27 mouse cellular contexts compared by ENCODE assay signal in genomic region chr12:77031448-77031847, GRCm38 (mm10).
A peak's percentile ranks its signal among the peaks of the same experiment; 100 is the strongest.
DNase-seq lines count a peak whose midpoint lies in the region; ATAC-seq and TF ChIP-seq lines count a peak whose summit lies in the region.
"Had no signal": no experiment of that assay in that cellular context is flagged by ENCODE, and none has a peak within 500 bp of the region (broad histone marks: within the 10 kb centered on the region; RNA-seq: fewer than 3 reads in every experiment).

No protein-coding gene starts in this region.

- TF ChIP-seq RAD21 in CH12.LX (IDR thresholded peaks at IDR 0.05; ENCODE audit: low read depth, low read length): peak; percentile 3

- no peak for ATAC-seq in stomach, postnatal 0 days (ENCODE audit: low FRiP score, low TSS enrichment)
- ATAC-seq: activated CD4-positive, CD25-positive, alpha-beta regulatory T cell, adult 4 months; forebrain, embryonic 14.5 days; forebrain, postnatal 0 days; hindbrain, postnatal 0 days; inflammation-experienced regulatory T-cells, adult 6 months had no signal

- no peak overlapping the region for H3K4me2 ChIP-seq in CH12.LX (ENCODE audit: insufficient read depth, low read depth, poor library complexity, severe bottlenecking)
- H3K4me2 ChIP-seq in stomach, postnatal 0 days (replicated peaks; ENCODE audit: low read depth): no peak overlapping the region
- H3K4me2 ChIP-seq: embryonic facial prominence, embryonic 12.5 days; embryonic facial prominence, embryonic 15.5 days; heart, embryonic 12.5 days; heart, embryonic 15.5 days; hindbrain, embryonic 14.5 days had no signal

- no peaks in the 10 kb centered on the region for H3K27me3 ChIP-seq in CH12.LX (replicated peaks)
- H3K27me3 ChIP-seq in stomach, postnatal 0 days (ENCODE audit: control insufficient read depth, insufficient read depth, low read length): no peaks in the 10 kb centered on the region
- H3K27me3 ChIP-seq: embryonic facial prominence, embryonic 12.5 days; embryonic facial prominence, embryonic 15.5 days; heart, embryonic 12.5 days; heart, embryonic 15.5 days had no signal

- intact Hi-C loops in gastrocnemius, adult 2 months (cut with DNase I): no loop called here
- intact Hi-C loops in gastrocnemius, postnatal 14 days (cut with DNase I; ENCODE audit: low total_unique reads): no loop called here

- H3K9ac ChIP-seq in CH12.LX (ENCODE audit: insufficient read depth, low read depth): no peak overlapping the region
- no peak overlapping the region for H3K9ac ChIP-seq in stomach, postnatal 0 days (ENCODE audit: low read length)
- H3K9ac ChIP-seq: embryonic facial prominence, embryonic 12.5 days; embryonic facial prominence, embryonic 15.5 days; forebrain, postnatal 0 days; heart, embryonic 12.5 days; heart, embryonic 15.5 days; hindbrain, embryonic 14.5 days had no signal

- H3K27ac ChIP-seq in gastrocnemius, adult 2 months: no peak overlapping the region
- H3K27ac ChIP-seq in layer of hippocampus, adult 2 months: no peak overlapping the region
- H3K27ac ChIP-seq in CH12.LX (ENCODE audit: insufficient read depth, low read depth): no peak overlapping the region
- no peak overlapping the region for H3K27ac ChIP-seq in stomach, postnatal 0 days (replicated peaks)
- H3K27ac ChIP-seq: embryonic facial prominence, embryonic 12.5 days; embryonic facial prominence, embryonic 15.5 days; heart, embryonic 15.5 days; hindbrain, embryonic 14.5 days; hindbrain, postnatal 0 days had no signal

- TF ChIP-seq EP300 in CH12.LX (IDR thresholded peaks at IDR 0.05; ENCODE audit: low read length): no peak
- TF ChIP-seq EP300 in stomach, postnatal 0 days (optimal IDR thresholded peaks at IDR 0.05): no peak

- DNase-seq in gastrocnemius, adult 2 months: no peak
- DNase-seq in gastrocnemius, postnatal 14 days: no peak
- DNase-seq in layer of hippocampus, adult 2 months (ENCODE audit: low spot score in 2 of 2): no peak
- no peak for DNase-seq in layer of hippocampus, postnatal 36 days
- DNase-seq in CH12.LX (ENCODE audit: extremely low read depth): no peak
- DNase-seq in stomach, postnatal 0 days (ENCODE audit: low spot score): no peak
- DNase-seq in c-Kit-positive CD71-positive TER-119-positive erythroid progenitor cells, embryonic 14.5 days (ENCODE audit: low spot score): no peak
- DNase-seq: adrenal gland, adult 8-10 months; adrenal gland, postnatal 25 days; cerebellum, adult 18-20 months; cerebellum, adult 9-11 months; cerebellum, postnatal 25 days; forebrain, postnatal 0 days; gastrocnemius, postnatal 10 days; heart, adult 11 months; heart, postnatal 10 days; heart, postnatal 36 days had no signal

- WGBS in stomach, postnatal 0 days: 58% methylated on average over 1 of the region's 1 CpGs

- dilution Hi-C loops in CH12.LX (cut with MboI; ENCODE audit: extremely low pct_ligation_motif_present, extremely low pct_unique_long_range_greater_than_20kb, low sequenced_read_pairs): no loop called here

- in situ Hi-C loops in CH12.LX (cut with MboI; ENCODE audit: low pct_ligation_motif_present, low pct_unique_long_range_greater_than_20kb, low sequenced_read_pairs): no loop called here

- H3K4me3 ChIP-seq in gastrocnemius, adult 2 months: no peak overlapping the region
- H3K4me3 ChIP-seq in layer of hippocampus, adult 2 months: no peak overlapping the region
- no peak overlapping the region for H3K4me3 ChIP-seq in CH12.LX (replicated peaks in 1 of 3; ENCODE audit: low read depth in 2 of 3, low read length in 2 of 3, poor library complexity in 1 of 3)
- no peak overlapping the region for H3K4me3 ChIP-seq in stomach, postnatal 0 days (ENCODE audit: low read depth, low read length)
- H3K4me3 ChIP-seq: embryonic facial prominence, embryonic 12.5 days; embryonic facial prominence, embryonic 15.5 days; heart, embryonic 12.5 days; heart, embryonic 15.5 days had no signal

- H3K4me1 ChIP-seq in CH12.LX (ENCODE audit: control insufficient read depth in 1 of 2, insufficient read depth in 2 of 2): peaks cover 3 to 11% of the 10 kb centered on the region in 2 experiments
- no peaks in the 10 kb centered on the region for H3K4me1 ChIP-seq in stomach, postnatal 0 days (replicated peaks; ENCODE audit: control insufficient read depth, insufficient read depth)
- H3K4me1 ChIP-seq: embryonic facial prominence, embryonic 12.5 days; embryonic facial prominence, embryonic 15.5 days; heart, embryonic 12.5 days; heart, embryonic 15.5 days had no signal

- H3K9me3 ChIP-seq in CH12.LX (replicated peaks; ENCODE audit: low read length): no peaks in the 10 kb centered on the region
- H3K9me3 ChIP-seq in stomach, postnatal 0 days (ENCODE audit: control insufficient read depth, low read length): no peaks in the 10 kb centered on the region
- H3K9me3 ChIP-seq: embryonic facial prominence, embryonic 12.5 days; embryonic facial prominence, embryonic 15.5 days; G1E; heart, embryonic 12.5 days; heart, embryonic 15.5 days had no signal

- H3K79me2 ChIP-seq in CH12.LX (replicated peaks; ENCODE audit: control insufficient read depth, extremely low read depth, insufficient read depth, poor library complexity, severe bottlenecking): no peaks in the 10 kb centered on the region

- TF ChIP-seq CTCF in gastrocnemius, adult 2 months (IDR thresholded peaks at IDR 0.05): peak; percentile 12; the same call in 1 of the 2 replicates
- TF ChIP-seq CTCF in layer of hippocampus, adult 2 months (conservative IDR thresholded peaks at IDR 0.05): peak; percentile 30
- no peak for TF ChIP-seq CTCF in CH12.LX (conservative IDR thresholded peaks at IDR 0.05 in 1 of 2, IDR thresholded peaks at IDR 0.05 in 1 of 2; ENCODE audit: low read depth in 2 of 2, low read length in 2 of 2)
- peak; percentile 28; the same call in 1 of the 2 replicates for TF ChIP-seq CTCF in stomach, postnatal 0 days (IDR thresholded peaks at IDR 0.05; ENCODE audit: low read depth)

- H3K36me3 ChIP-seq in CH12.LX (replicated peaks in 1 of 2; ENCODE audit: control insufficient read depth in 1 of 2, insufficient read depth in 1 of 2, low read length in 1 of 2): no peaks in the 10 kb centered on the region
- no peaks in the 10 kb centered on the region for H3K36me3 ChIP-seq in stomach, postnatal 0 days (ENCODE audit: control insufficient read depth, insufficient read depth, low read length)
- H3K36me3 ChIP-seq: embryonic facial prominence, embryonic 12.5 days; embryonic facial prominence, embryonic 15.5 days; G1E; heart, embryonic 12.5 days; heart, embryonic 15.5 days had no signal

- no peak for TF ChIP-seq POLR2A in CH12.LX (IDR thresholded peaks at IDR 0.05; ENCODE audit: low read depth, low read length)

TF ChIP-seq in CH12.LX, 34 proteins besides CTCF, POLR2A, EP300 and RAD21:
- TF ChIP-seq USF1 (IDR thresholded peaks at IDR 0.05; ENCODE audit: low read depth, low read length) (no peak), CHD1 (IDR thresholded peaks at IDR 0.05; ENCODE audit: low read depth, low read length) (no peak), ZC3H11A (IDR thresholded peaks at IDR 0.05; ENCODE audit: low read depth, low read length) (no peak), JUND (conservative IDR thresholded peaks at IDR 0.05; ENCODE audit: low read depth, low read length) (no peak), NELFE (IDR thresholded peaks at IDR 0.05; ENCODE audit: low read depth, low read length) (no peak), KAT2A (IDR thresholded peaks at IDR 0.05; ENCODE audit: insufficient replicate concordance, low read length) (no peak), PAX5 (IDR thresholded peaks at IDR 0.05; ENCODE audit: low read length) (no peak), SIN3A (IDR thresholded peaks at IDR 0.05; ENCODE audit: low read length) (no peak), UBTF (IDR thresholded peaks at IDR 0.05; ENCODE audit: low read depth, low read length) (no peak), SMC3 (IDR thresholded peaks at IDR 0.05; ENCODE audit: low read depth, low read length) (no peak; the same call in 1 of the 2 replicates), MAX (IDR thresholded peaks at IDR 0.05; ENCODE audit: low read length) (no peak), RCOR1 (conservative IDR thresholded peaks at IDR 0.05; ENCODE audit: low read depth, low read length) (no peak), ETS1 (conservative IDR thresholded peaks at IDR 0.05; ENCODE audit: low read depth, low read length) (no peak), GABPA (IDR thresholded peaks at IDR 0.05; ENCODE audit: insufficient replicate concordance, low read depth, low read length) (no peak), USF2 (conservative IDR thresholded peaks at IDR 0.05; ENCODE audit: low read depth, low read length) (no peak), ELF1 (IDR thresholded peaks at IDR 0.05; ENCODE audit: low read depth, low read length) (no peak), MAZ (IDR thresholded peaks at IDR 0.05; ENCODE audit: low read depth, low read length) (no peak), MYC (IDR thresholded peaks at IDR 0.05; ENCODE audit: low read depth, low read length) (no peak)

Comparison
In these comparisons a context has a peak if more than half of its experiments do, and no peak if none do; other contexts are left out.
1. CTCF ChIP-seq: peak in gastrocnemius, adult 2 months (single experiment), layer of hippocampus, adult 2 months (single experiment) and stomach, postnatal 0 days (single experiment); none in CH12.LX (0 of 2).